Mouse (Mus musculus) granulocyte monocyte progenitor cell, adult 5-6 weeks (primary cell): ENCODE data around the gene Nprl2. TPM values are rescaled to one million over a fixed set of nuclear protein-coding genes. Genes with fewer than 3 reads are reported as not detected.
A peak's percentile ranks its signal among the peaks of the same experiment; 100 is the strongest.

Experiments used
- ATAC-seq: replicated peaks from 2 replicates; pipeline ENCODE4 v1.8.0; 2016; ENCODE audit warnings: mild to moderate bottlenecking, moderate TSS enrichment, inconsistent platforms; ENCODE audit not compliant: poor library complexity, severe bottlenecking
- total RNA-seq, 2 experiments: library from RNA; stranded (forward) in 1 of 2; stranded (reverse) in 1 of 2; fragments of 200-712, 200-1000 nt in 1 of 2; fragments of >200 nt in 1 of 2; fragmentation: Nextera tagmentation in 1 of 2; gene quantifications; 2 replicates each; pipeline ENCODE4 v1.2.3; 2014 to 2017

Gene Nprl2
- total RNA-seq, 2 experiments from 2014 or later: 11.3 TPM

GRCm38 (mm10) chr9:107533791-107534407 lies 8.1 kb upstream of the Nprl2 start, which contains the start of gene Tmem115:
Gene Tmem115, plus strand, starts transcription at chr9:107533945.
- peak; percentile 88 for ATAC-seq

DNA sequence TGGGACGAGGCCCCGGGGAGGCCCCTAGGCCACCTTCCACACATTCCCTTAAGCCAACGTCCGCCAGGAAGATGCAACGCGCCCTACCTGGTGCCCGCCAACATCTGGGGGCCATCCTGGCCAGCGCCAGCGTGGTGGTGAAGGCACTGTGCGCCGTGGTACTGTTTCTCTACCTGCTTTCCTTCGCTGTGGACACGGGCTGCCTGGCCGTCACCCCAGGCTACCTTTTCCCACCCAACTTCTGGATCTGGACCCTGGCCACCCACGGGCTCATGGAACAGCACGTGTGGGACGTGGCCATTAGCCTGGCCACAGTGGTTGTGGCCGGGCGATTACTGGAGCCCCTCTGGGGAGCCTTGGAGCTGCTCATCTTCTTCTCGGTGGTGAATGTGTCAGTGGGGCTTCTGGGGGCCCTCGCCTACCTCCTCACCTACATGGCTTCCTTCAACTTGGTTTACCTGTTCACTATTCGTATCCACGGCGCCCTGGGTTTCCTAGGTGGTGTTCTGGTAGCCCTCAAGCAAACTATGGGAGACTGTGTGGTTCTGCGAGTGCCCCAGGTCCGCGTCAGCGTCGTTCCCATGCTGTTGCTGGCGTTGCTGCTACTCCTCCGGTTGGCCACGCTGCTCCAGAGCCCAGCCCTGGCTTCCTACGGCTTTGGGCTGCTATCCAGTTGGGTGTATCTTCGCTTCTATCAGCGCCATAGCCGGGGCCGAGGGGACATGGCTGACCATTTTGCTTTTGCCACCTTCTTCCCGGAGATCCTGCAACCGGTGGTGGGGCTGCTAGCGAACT lies 7.4 kb upstream of the Nprl2 start:
- peak; percentile 10 for ATAC-seq

GRCm38 (mm10) chr9:107538231-107538630 lies 3.8 kb upstream of the Nprl2 start:
- no peak for ATAC-seq

DNA sequence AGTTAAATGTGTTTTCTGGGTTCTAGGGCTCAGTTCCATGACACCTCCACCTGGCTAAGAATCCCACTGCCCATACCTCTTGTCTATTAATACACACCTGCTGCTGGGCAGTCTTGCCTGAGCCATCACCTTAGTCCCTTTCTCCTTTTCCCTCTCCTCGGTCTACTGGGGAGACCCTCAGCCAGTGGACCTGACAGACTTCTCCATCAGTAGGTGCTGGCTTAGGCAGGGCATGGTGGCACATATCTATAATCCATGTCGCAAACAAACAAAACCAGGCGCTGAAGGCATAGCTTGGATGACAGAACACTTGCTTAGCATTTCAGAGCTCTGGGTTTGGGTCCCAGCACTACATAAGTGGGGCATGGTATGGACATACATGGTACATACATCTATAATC lies 3.3 kb upstream of the Nprl2 start:
- ATAC-seq: no peak

DNA sequence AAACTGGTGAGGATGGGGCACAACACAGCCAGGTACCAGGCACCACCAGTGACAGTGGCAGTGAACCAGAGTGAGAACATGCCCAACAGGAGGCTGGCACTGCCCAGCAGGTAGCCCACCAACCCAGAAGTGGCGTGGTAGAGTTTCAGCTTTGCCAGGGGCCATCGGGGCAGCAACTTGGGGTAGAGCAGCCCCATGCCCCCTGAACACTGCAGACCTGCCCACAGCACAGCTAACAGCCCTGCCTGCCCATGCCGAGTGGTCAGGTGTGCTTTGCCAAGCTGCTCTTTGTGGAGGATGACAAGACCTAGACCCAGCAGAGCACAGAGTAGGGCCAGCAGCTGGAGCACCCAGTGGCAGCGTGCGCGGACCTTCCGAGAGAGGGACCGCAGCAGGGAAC lies 2.1 kb upstream of the Nprl2 start:
- no peak for ATAC-seq

GRCm38 (mm10) chr9:107540420-107540819 lies 1.6 kb upstream of the Nprl2 start:
- no peak for ATAC-seq

DNA sequence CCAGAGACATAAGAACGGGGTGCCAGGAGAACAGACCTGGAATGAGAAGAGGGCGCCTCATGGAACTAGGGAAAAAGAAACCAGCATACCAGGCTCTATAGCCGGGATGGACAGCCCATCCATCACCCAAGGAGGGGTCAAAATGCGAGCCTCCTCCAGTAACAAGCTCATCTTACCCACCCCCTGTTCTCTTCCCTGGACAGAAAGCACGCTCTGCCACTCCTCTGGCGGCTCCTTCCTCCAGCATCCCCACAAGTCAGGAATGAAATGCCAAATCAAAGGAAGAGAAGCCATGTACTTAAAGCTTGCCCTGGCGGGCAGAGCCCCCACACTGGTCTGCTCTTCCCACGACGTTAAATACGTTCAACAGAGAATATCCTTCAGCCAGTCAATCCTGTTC lies 1.0 kb upstream of the Nprl2 start:
- ATAC-seq: no peak

GRCm38 (mm10) chr9:107542352-107542686 lies 293 bp downstream of the Nprl2 start:
- ATAC-seq: no peak

- ATAC-seq: no peak
These were observed 695 bp downstream of the Nprl2 start for GRCm38 (mm10) chr9:107542721-107543120.

GRCm38 (mm10) chr9:107543299-107543698 lies 1.3 kb downstream of the Nprl2 start:
- no peak for ATAC-seq

- no peak for ATAC-seq
These were observed 2.2 kb downstream of the Nprl2 start for GRCm38 (mm10) chr9:107544196-107544700.

- no peak for ATAC-seq
These were observed 2.7 kb downstream of the Nprl2 start for GRCm38 (mm10) chr9:107544729-107545128.

DNA sequence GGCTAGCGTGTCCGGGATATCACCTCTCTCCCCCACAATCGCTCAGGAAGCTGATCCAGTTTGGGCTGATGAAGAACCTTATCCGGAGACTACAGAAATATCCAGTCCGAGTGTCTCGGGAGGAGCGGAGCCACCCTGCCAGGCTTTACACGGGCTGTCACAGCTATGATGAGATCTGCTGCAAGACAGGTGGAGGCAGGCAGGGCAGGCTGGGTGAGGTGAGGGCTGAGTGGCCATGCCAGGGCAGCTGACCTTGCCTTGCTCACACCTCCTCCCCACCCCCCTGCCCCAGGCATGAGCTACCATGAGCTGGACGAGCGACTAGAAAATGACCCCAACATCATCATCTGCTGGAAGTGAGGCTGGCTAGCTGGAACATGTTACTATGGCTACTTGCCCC lies 3.2 kb downstream of the Nprl2 start:
- no peak for ATAC-seq

- ATAC-seq: no peak
These were observed 3.6 kb downstream of the Nprl2 start for GRCm38 (mm10) chr9:107545602-107546001.

DNA sequence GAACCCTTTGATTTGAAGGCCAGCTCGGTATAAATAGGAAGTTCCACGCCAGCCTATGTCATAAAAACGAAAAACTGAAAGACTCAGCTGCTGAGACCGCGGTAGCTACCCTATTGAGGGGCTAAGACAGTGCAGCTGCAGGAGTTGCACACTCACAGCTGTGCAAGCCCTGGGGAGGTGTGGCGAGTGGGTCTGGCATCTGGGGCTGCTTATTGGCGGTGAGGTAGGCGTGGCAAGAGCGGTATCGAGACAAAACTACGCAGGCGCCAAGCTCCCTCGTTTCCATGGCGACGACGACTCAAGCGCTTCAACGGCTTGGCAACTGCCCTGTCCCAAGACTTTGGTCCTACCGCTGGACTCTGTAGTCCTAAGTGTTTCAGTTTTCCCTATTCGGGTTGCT lies 5.0 kb downstream of the Nprl2 start, which contains the start of gene Zmynd10:
Gene Zmynd10, plus strand, starts transcription at position 273 of the 400 bp plus-strand sequence.
- peak; percentile 65 for ATAC-seq

DNA sequence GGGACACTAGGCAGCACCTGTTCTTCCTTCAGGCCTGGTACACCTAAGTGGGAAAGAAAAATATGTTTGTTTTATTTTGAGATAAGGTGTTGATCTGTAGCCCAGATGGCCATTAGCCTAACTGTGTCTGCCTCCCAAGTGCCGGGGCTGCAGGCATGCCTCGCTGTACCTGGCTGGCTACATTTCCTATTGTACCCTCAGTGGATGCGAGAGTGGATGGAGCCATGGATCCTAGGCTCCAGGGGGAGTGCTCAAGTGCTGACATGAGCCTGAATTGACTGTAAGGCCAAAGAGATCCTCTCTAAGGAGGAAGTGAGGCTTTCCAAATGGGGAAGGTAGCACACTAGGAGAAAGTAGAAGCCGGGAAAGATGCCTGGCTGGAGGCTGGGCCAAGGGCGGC lies 5.9 kb downstream of the Nprl2 start:
- peak; percentile 26 for ATAC-seq

- ATAC-seq: no peak
These were observed 6.8 kb downstream of the Nprl2 start for GRCm38 (mm10) chr9:107548820-107549219.

- no peak for ATAC-seq
These were observed 7.5 kb downstream of the Nprl2 start for GRCm38 (mm10) chr9:107549297-107550074.

- no peak for ATAC-seq
These were observed 8.6 kb downstream of the Nprl2 start for GRCm38 (mm10) chr9:107550491-107551116.

- 0 out of 2 replicates have a peak, but pooled peaks have one; percentile 6 for ATAC-seq
These were observed 9.3 kb downstream of the Nprl2 start, which contains the start of gene Rassf1 for GRCm38 (mm10) chr9:107551117-107551889. Gene Rassf1, plus strand, starts transcription at chr9:107551555.
